Mouse (Mus musculus): ENCODE data around the gene Wdr91. TPM values are rescaled to one million over a fixed set of nuclear protein-coding genes. Genes with fewer than 3 reads are reported as not detected.

Wdr91 gene
- polyA plus RNA-seq, 1 experiment = 26.7 TPM

DNA sequence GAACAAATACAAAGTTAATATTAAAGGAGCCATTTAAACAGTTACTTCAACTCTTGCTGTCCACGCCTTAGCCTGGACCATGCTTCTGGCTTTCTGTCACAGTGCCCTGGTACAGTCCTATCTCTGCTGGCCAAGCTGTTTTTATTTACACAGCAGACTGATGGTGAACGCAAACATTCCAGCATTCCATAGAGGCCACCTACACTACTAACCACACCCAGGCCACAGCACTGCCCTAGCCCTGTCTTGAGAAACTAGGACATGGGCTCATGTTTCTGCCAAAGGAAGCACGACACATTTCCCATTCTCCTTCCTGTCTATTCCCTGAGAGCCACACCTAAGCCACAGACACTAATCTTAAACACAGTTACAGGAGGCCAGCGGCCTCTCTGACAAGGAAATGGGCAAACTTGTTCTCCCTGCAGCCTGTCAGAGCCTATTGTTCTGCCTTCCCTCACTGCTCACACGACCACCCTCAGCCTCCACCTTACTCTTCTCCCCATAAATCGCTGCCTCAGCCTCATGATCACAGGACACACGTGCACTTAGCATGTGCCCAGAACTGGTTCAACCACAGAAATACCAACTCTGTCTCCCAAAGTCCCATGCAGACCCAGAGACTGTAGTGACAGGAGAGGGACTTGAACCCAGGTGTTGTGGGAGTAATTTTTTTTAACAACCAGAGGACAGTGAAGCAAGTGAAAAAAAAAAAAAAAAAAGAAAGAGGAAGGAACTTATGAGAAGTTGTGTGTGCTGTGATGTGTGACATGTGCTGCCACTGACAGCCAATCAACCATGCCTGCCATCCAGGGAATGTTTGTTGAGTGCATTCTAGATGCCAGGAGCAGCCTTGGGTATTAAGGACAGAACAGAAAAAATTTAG is 44.7 kb downstream of the Wdr91 start:
- DNase-seq (ENCODE audit: extremely low spot score in 1 of 2, low spot score in 1 of 2) = no peak

DNA sequence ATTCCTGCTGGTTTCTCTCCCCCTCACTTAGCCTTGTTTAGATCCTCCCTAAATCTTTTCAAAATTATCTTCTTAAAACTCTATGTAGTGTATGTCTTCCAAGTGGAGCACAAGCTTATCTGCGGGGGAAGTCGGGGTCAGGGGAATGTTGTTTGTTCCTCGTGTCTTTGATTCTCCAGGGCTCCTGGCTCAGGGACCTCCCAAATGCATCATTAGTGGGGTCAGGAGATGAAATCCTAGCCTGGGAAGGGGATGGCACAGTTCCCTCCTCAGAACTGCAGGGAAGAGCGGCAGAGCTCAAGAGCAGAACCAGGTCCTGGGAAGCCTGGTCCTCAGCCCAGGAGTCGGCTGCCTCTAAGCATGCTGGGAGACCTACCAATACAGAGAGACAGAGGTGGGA is 45.5 kb downstream of the Wdr91 start:
- no peak for DNase-seq (ENCODE audit: extremely low spot score in 1 of 2, low spot score in 1 of 2)

- DNase-seq (ENCODE audit: extremely low spot score in 1 of 2, low spot score in 1 of 2) = no peak
These were observed 46.7 kb downstream of the Wdr91 start for GRCm38 (mm10) chr6:34863786-34864514.

GRCm38 (mm10) chr6:34862791-34863403 is 47.8 kb downstream of the Wdr91 start, which contains the start of gene Tmem140:
Gene Tmem140 (plus strand): TSS chr6:34863146.
- no peak for DNase-seq (ENCODE audit: extremely low spot score in 1 of 2, low spot score in 1 of 2)

DNA sequence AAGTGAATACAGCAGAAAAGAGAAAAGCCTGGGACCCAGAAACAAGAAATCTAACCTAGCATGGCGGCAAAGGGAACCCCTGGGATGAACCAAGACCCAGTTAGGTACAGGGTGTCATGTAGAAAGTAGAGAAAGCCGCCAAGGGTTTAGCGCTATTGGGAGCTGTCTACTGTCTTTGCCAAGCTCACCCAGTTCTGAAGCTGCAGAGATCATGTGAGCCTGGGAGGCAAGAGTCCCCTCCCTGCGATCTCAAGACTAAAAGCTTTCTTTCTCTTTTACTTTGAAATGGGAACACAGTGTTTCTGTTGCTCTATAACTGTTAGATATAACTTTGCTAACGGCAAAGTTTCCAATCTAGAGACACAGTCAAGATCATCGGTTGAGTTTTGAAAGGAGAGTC is 48.3 kb downstream of the Wdr91 start:
- DNase-seq (ENCODE audit: extremely low spot score in 1 of 2, low spot score in 1 of 2) = no peak

DNA sequence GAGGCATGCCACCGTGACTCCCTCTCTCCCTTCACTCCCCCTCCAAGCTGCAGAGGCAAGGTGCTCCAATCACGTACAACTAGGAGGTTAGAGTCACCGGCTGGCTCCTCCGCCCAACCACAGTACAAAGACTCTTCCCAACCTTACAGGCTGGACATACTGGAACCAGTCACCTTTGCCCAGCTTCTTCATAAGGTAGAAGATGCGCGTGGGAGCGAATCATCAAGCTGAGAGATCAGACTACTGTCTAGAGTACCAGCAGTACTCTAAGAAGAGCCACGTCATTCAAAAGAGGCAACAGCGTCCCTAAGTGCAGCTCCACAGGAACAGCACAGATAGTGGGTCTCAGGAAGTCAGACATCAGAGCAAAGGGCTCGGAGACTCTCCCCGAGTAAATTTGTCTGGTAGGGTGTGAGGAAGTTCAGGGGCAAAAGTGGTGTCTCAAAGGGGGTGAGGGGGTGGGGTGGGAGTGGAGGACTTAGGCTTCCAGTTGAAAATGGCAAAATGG is 49.1 kb downstream of the Wdr91 start:
- no peak for DNase-seq (ENCODE audit: extremely low spot score in 1 of 2, low spot score in 1 of 2)

GRCm38 (mm10) chr6:34832352-34832751 is 78.3 kb downstream of the Wdr91 start:
- DNase-seq (ENCODE audit: extremely low spot score in 1 of 2, low spot score in 1 of 2) = peak; percentile 49 to 66

Other genes starting within 250 kb of the Wdr91 start
- 19.0 and 19.2 TPM in 2 replicates for gene Agbl3, start 130.4 kb downstream of the Wdr91 start, polyA plus RNA-seq (2012; rRNA removed)
- 1.9 and 2.1 TPM in 2 replicates for gene Tmem140, start 47.7 kb downstream of the Wdr91 start, polyA plus RNA-seq (2012; rRNA removed)
- gene Cyren, start 32.8 kb downstream of the Wdr91 start, polyA plus RNA-seq (2012; rRNA removed) = 5.8 and 6.5 TPM in 2 replicates
- not detected in 2 replicates for gene Stra8, start 9.3 kb upstream of the Wdr91 start, polyA plus RNA-seq (2012; rRNA removed)
- gene Slc23a4, start 77.5 kb upstream of the Wdr91 start, polyA plus RNA-seq (2012; rRNA removed) = 0.84 and 1.4 TPM in 2 replicates
- gene Cnot4, start 222.8 kb upstream of the Wdr91 start, polyA plus RNA-seq (2012; rRNA removed) = 23.8 and 24.0 TPM in 2 replicates

Measured in frontal cortex, adult 2 months (tissue).